Mouse (Mus musculus): ENCODE data around the gene Zscan29. TPM values are rescaled to one million over a fixed set of nuclear protein-coding genes. Genes with fewer than 3 reads are reported as not detected.
A peak's percentile ranks its signal among the peaks of the same experiment; 100 is the strongest.
"Not testable (repeated sequence)": the region's sequence is repeated elsewhere in the genome, so short reads cannot be mapped to it uniquely, and the experiment has no call there.

The Zscan29 gene
- polyA plus RNA-seq, 1 experiment from 2014 or later: 13.8 TPM

- ATAC-seq (ENCODE audit: low FRiP score) (no peak), DNase-seq (ENCODE audit: low spot score, missing footprints) (peak; percentile 87)
- H3K36me3 ChIP-seq (ENCODE audit: control insufficient read depth, insufficient read depth, low read length): peaks cover 13% of the 10 kb centered on the region
- peak overlapping the region; percentile 95 for H3K4me2 ChIP-seq
- WGBS: 81% methylated on average over 16 of the region's 16 CpGs
- H3K4me1 ChIP-seq (ENCODE audit: control insufficient read depth, insufficient read depth, low read length): peaks cover 17% of the 10 kb centered on the region
- peaks cover 6% of the 10 kb centered on the region; the same call in 1 of the 2 replicates for H3K9me3 ChIP-seq (ENCODE audit: control insufficient read depth, low read length)
- 0 out of 2 replicates have a peak overlapping the region, but pooled peaks have one; percentile 96 for H3K27ac ChIP-seq (ENCODE audit: low read depth, low read length)
- H3K9ac ChIP-seq (ENCODE audit: low read length): peak overlapping the region; percentile 85
- no peaks in the 10 kb centered on the region for H3K27me3 ChIP-seq (ENCODE audit: control insufficient read depth, insufficient read depth, low read length)
- H3K4me3 ChIP-seq (ENCODE audit: low read depth, low read length): peak overlapping the region; percentile 67
Observed at GRCm38 (mm10) chr2:121141216-121142035, 29.5 kb downstream of the Zscan29 start.

GRCm38 (mm10) chr2:121140018-121140882 is 30.7 kb downstream of the Zscan29 start, which contains the start of the genes Adal and Lcmt2:
TSS of gene Adal (plus strand) at chr2:121140428.
TSS of gene Lcmt2 (minus strand) at chr2:121140653.
- no peaks in the 10 kb centered on the region for H3K27me3 ChIP-seq (ENCODE audit: control insufficient read depth, insufficient read depth, low read length)
- peaks cover 6% of the 10 kb centered on the region; the same call in 1 of the 2 replicates for H3K9me3 ChIP-seq (ENCODE audit: control insufficient read depth, low read length)
- peak within 1 kb of the TSS; percentile 85 for H3K9ac ChIP-seq (ENCODE audit: low read length)
- H3K27ac ChIP-seq (ENCODE audit: low read depth, low read length): peak within 1 kb of the TSS; percentile 96
- H3K4me1 ChIP-seq (ENCODE audit: control insufficient read depth, insufficient read depth, low read length): peaks cover 17% of the 10 kb centered on the region
- peak within 1 kb of the TSS; percentile 67 for H3K4me3 ChIP-seq (ENCODE audit: low read depth, low read length)
- ATAC-seq (ENCODE audit: low FRiP score): peak; percentile 95
- peak; percentile 100 for DNase-seq (ENCODE audit: low spot score, missing footprints)
- WGBS: 1% methylated on average over 87 of the region's 87 CpGs
- peaks cover 13% of the 10 kb centered on the region for H3K36me3 ChIP-seq (ENCODE audit: control insufficient read depth, insufficient read depth, low read length)
- peak within 1 kb of the TSS; percentile 95 for H3K4me2 ChIP-seq

- DNase-seq (ENCODE audit: low spot score, missing footprints): no peak
Observed at GRCm38 (mm10) chr2:121139266-121140017, 31.5 kb downstream of the Zscan29 start.

GRCm38 (mm10) chr2:121137371-121137770 is 33.6 kb downstream of the Zscan29 start:
- Histone ChIP-seq H3K36me3 (ENCODE audit: control insufficient read depth, insufficient read depth, low read length) (peaks cover 13% of the 10 kb centered on the region), H3K9ac (ENCODE audit: low read length) (no peak overlapping the region), H3K4me3 (ENCODE audit: low read depth, low read length) (no peak overlapping the region), H3K27me3 (ENCODE audit: control insufficient read depth, insufficient read depth, low read length) (no peaks in the 10 kb centered on the region), H3K27ac (ENCODE audit: low read depth, low read length) (no peak overlapping the region), H3K4me1 (ENCODE audit: control insufficient read depth, insufficient read depth, low read length) (peaks cover 17% of the 10 kb centered on the region), H3K9me3 (ENCODE audit: control insufficient read depth, low read length) (peaks cover 6% of the 10 kb centered on the region; the same call in 1 of the 2 replicates), H3K4me2 (no peak overlapping the region)
- 98% methylated on average over 4 of the region's 4 CpGs for WGBS
- DNase-seq (ENCODE audit: low spot score, missing footprints) (no peak), ATAC-seq (ENCODE audit: low FRiP score) (no peak)

More at GRCm38 (mm10) chr2:121139266-121140017, 31.5 kb downstream of the Zscan29 start:
- Histone ChIP-seq H3K9me3 (ENCODE audit: control insufficient read depth, low read length) (peaks cover 6% of the 10 kb centered on the region; the same call in 1 of the 2 replicates), H3K9ac (ENCODE audit: low read length) (peak overlapping the region; percentile 85), H3K4me3 (ENCODE audit: low read depth, low read length) (peak overlapping the region; percentile 67), H3K4me1 (ENCODE audit: control insufficient read depth, insufficient read depth, low read length) (peaks cover 17% of the 10 kb centered on the region), H3K4me2 (peak overlapping the region; percentile 95), H3K36me3 (ENCODE audit: control insufficient read depth, insufficient read depth, low read length) (peaks cover 13% of the 10 kb centered on the region), H3K27me3 (ENCODE audit: control insufficient read depth, insufficient read depth, low read length) (no peaks in the 10 kb centered on the region), H3K27ac (ENCODE audit: low read depth, low read length) (peak overlapping the region; percentile 96)
- no peak; the same call in 1 of the 2 replicates for ATAC-seq (ENCODE audit: low FRiP score)
- WGBS: 59% methylated on average over 29 of the region's 29 CpGs

GRCm38 (mm10) chr2:121132822-121133221 is 38.1 kb downstream of the Zscan29 start:
- WGBS: 66% methylated on average over 1 of the region's 1 CpGs
- Histone ChIP-seq H3K4me1 (ENCODE audit: control insufficient read depth, insufficient read depth, low read length) (no peaks in the 10 kb centered on the region), H3K27me3 (ENCODE audit: control insufficient read depth, insufficient read depth, low read length) (no peaks in the 10 kb centered on the region), H3K36me3 (ENCODE audit: control insufficient read depth, insufficient read depth, low read length) (no peaks in the 10 kb centered on the region), H3K9ac (ENCODE audit: low read length) (no peak overlapping the region), H3K9me3 (ENCODE audit: control insufficient read depth, low read length) (no peaks in the 10 kb centered on the region), H3K27ac (ENCODE audit: low read depth, low read length) (no peak overlapping the region), H3K4me3 (ENCODE audit: low read depth, low read length) (no peak overlapping the region), H3K4me2 (no peak overlapping the region)
- ATAC-seq (ENCODE audit: low FRiP score) (no peak), DNase-seq (ENCODE audit: low spot score, missing footprints) (no peak)

- Histone ChIP-seq H3K4me3 (ENCODE audit: low read depth, low read length) (no peak overlapping the region), H3K9ac (ENCODE audit: low read length) (no peak overlapping the region), H3K36me3 (ENCODE audit: control insufficient read depth, insufficient read depth, low read length) (no peaks in the 10 kb centered on the region), H3K4me2 (no peak overlapping the region), H3K4me1 (ENCODE audit: control insufficient read depth, insufficient read depth, low read length) (no peaks in the 10 kb centered on the region), H3K27me3 (ENCODE audit: control insufficient read depth, insufficient read depth, low read length) (no peaks in the 10 kb centered on the region), H3K27ac (ENCODE audit: low read depth, low read length) (no peak overlapping the region), H3K9me3 (ENCODE audit: control insufficient read depth, low read length) (no peaks in the 10 kb centered on the region)
- no peak for DNase-seq (ENCODE audit: low spot score, missing footprints)
- WGBS: 77% methylated on average over 9 of the region's 9 CpGs
- ATAC-seq (ENCODE audit: low FRiP score): no peak
Observed at GRCm38 (mm10) chr2:121128865-121129620, 41.9 kb downstream of the Zscan29 start.

GRCm38 (mm10) chr2:121127536-121127935 is 43.4 kb downstream of the Zscan29 start:
- no peak overlapping the region for H3K9ac ChIP-seq (ENCODE audit: low read length)
- no peaks in the 10 kb centered on the region for H3K9me3 ChIP-seq (ENCODE audit: control insufficient read depth, low read length)
- no peaks in the 10 kb centered on the region for H3K36me3 ChIP-seq (ENCODE audit: control insufficient read depth, insufficient read depth, low read length)
- no peak overlapping the region for H3K27ac ChIP-seq (ENCODE audit: low read depth, low read length)
- no peaks in the 10 kb centered on the region for H3K27me3 ChIP-seq (ENCODE audit: control insufficient read depth, insufficient read depth, low read length)
- H3K4me2 ChIP-seq: no peak overlapping the region
- H3K4me3 ChIP-seq (ENCODE audit: low read depth, low read length): no peak overlapping the region
- DNase-seq (ENCODE audit: low spot score, missing footprints) (no peak), ATAC-seq (ENCODE audit: low FRiP score) (no peak)
- WGBS: 93% methylated on average over 1 of the region's 1 CpGs
- no peaks in the 10 kb centered on the region for H3K4me1 ChIP-seq (ENCODE audit: control insufficient read depth, insufficient read depth, low read length)

GRCm38 (mm10) chr2:121126302-121126701 is 44.6 kb downstream of the Zscan29 start:
- ATAC-seq (ENCODE audit: low FRiP score); H3K4me3 ChIP-seq (ENCODE audit: low read depth, low read length); H3K9ac ChIP-seq (ENCODE audit: low read length); DNase-seq (ENCODE audit: low spot score, missing footprints); H3K27ac ChIP-seq (ENCODE audit: low read depth, low read length); H3K4me1 ChIP-seq (ENCODE audit: control insufficient read depth, insufficient read depth, low read length); H3K27me3 ChIP-seq (ENCODE audit: control insufficient read depth, insufficient read depth, low read length); H3K9me3 ChIP-seq (ENCODE audit: control insufficient read depth, low read length); H3K4me2 ChIP-seq; H3K36me3 ChIP-seq (ENCODE audit: control insufficient read depth, insufficient read depth, low read length): not testable (repeated sequence)
- 86% methylated on average over 5 of the region's 5 CpGs for WGBS

Data from midbrain, embryonic 11.5 days (tissue).